Mouse (Mus musculus) heart, embryonic 14.5 days (tissue): Measurements from ENCODE around the gene Btbd18. TPM values are rescaled to one million over a fixed set of nuclear protein-coding genes. Genes with fewer than 3 reads are reported as not detected.

Experiments
- ATAC-seq: fragments of 200-750 bp; cut with Nextera tagmentation; 2 replicates; pipeline ENCODE4 v1.8.0; 2017; ENCODE audit warnings: low read depth, moderate TSS enrichment; ENCODE audit not compliant: insufficient number of reproducible peaks, insufficient read depth, low FRiP score
- H3K27ac ChIP-seq, 2 experiments: fragments of 200-500 bp in 1 of 2; fragments of 300-500 bp in 1 of 2; sonication (generic) in 1 of 2; replicated peaks in 1 of 2; 2 replicates each; pipeline ENCODE4 v1.5.1; 2012 to 2014; ENCODE audit warnings: low read depth in 2 of 2, low read length in 2 of 2, control low read depth in 1 of 2, mild to moderate bottlenecking in 1 of 2, mixed read lengths in 1 of 2; ENCODE audit not compliant: control insufficient read depth in 1 of 2, insufficient read depth in 1 of 2
- H3K27me3 ChIP-seq: fragments of 300-500 bp; sonication (generic); 2 replicates; pipeline ENCODE4 v1.6.1; 2014; ENCODE audit warnings: mild to moderate bottlenecking, low read length, control low read depth; ENCODE audit not compliant: control insufficient read depth, insufficient read depth
- H3K36me3 ChIP-seq: fragments of 300-500 bp; sonication (generic); 2 replicates; pipeline ENCODE4 v1.6.1; 2014; ENCODE audit warnings: mild to moderate bottlenecking, control low read depth, low read length, mixed read lengths; ENCODE audit not compliant: control insufficient read depth, insufficient read depth
- H3K4me1 ChIP-seq, 2 experiments: fragments of 200-500 bp in 1 of 2; fragments of 300-500 bp in 1 of 2; sonication (generic) in 1 of 2; 2 replicates each; pipeline ENCODE4 v1.6.1; 2012 to 2014; ENCODE audit warnings: low read length in 2 of 2, control low read depth in 1 of 2, mixed read lengths in 1 of 2; ENCODE audit not compliant: control insufficient read depth in 2 of 2, insufficient read depth in 2 of 2
- H3K4me2 ChIP-seq: fragments of 300-500 bp; sonication (generic); 2 replicates; pipeline ENCODE4 v1.6.1; 2014; ENCODE audit warnings: mild to moderate bottlenecking, low read length
- H3K4me3 ChIP-seq, 2 experiments: fragments of 200-500 bp in 1 of 2; fragments of 300-500 bp in 1 of 2; sonication (generic) in 1 of 2; 2 replicates each; pipeline ENCODE4 v1.5.1; 2012 to 2014; ENCODE audit warnings: low read length in 2 of 2, mild to moderate bottlenecking in 2 of 2, control low read depth in 1 of 2, low read depth in 1 of 2, moderate library complexity in 1 of 2; ENCODE audit not compliant: control insufficient read depth in 1 of 2, insufficient read depth in 1 of 2
- H3K9ac ChIP-seq: fragments of 300-500 bp; sonication (generic); 2 replicates; pipeline ENCODE4 v1.6.1; 2014; ENCODE audit warnings: mild to moderate bottlenecking, low read length
- H3K9me3 ChIP-seq: fragments of 300-500 bp; sonication (generic); 2 replicates; pipeline ENCODE4 v1.6.1; 2016; ENCODE audit warnings: low read length, control low read depth; ENCODE audit not compliant: control insufficient read depth
- WGBS: fragments of 180-500 bp; shearing (Covaris S2); extraction: QIAGEN DNeasy Blood & Tissue Kit; methylation state at CpG from one replicate; pipeline ENCODE4 v1.1.7; 2014; 5-methylcytosine and 5-hydroxymethylcytosine counted together
- polyA plus RNA-seq: library from polyadenylated mRNA; unstranded; fragments of >200 nt; fragmentation: Nextera tagmentation; extraction: Ambion mirVana; gene quantifications from 2 replicates; pipeline ENCODE4 v1.2.1, GENCODE M21; 2014

Gene Btbd18
- polyA plus RNA-seq, 1 experiment from 2014 or later = 0.11 TPM

- ATAC-seq = no peak
- Histone ChIP-seq H3K36me3 (peaks cover 65% of the 10 kb centered on the region), H3K9ac (no peak overlapping the region), H3K27ac (no peak overlapping the region), H3K4me2 (no peak overlapping the region), H3K27me3 (no peaks in the 10 kb centered on the region), H3K4me3 (no peak overlapping the region), H3K4me1 (peaks cover 12 to 57% of the 10 kb centered on the region in 2 experiments), H3K9me3 (no peaks in the 10 kb centered on the region)
- 90% methylated on average over 17 of the region's 17 CpGs for WGBS
Measured at GRCm38 (mm10) chr2:84624201-84624600, 34.7 kb upstream of the Btbd18 start.

DNA sequence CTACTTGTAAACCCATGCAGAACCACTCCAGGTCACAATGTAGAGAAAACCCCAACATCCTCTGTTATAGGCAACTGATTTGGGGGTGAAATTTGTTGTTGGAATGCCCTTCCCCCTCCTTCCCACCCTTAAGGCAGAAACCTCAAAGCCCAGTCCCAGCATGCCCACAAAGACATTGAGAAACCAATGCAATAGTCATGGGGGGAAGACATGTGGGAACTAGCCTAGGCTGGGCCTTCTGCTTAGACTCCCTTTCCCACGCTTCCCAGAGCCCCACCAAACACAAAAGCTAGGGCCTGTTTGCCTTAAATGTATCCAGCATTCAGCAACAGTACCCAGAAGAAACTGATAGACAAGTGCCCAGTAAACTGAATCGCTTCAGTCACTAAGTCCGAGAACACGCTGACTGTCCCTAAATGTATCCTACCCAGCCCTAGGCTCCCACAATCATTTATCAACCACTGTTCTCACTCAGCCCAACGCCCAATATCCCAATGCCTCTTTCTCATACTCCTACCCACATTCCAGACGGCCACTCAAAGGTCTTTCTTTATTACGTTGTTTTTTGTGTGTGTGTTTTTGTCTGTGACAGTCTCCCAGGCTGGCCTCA, 32.4 kb upstream of the Btbd18 start:
- Histone ChIP-seq H3K36me3 (peaks cover 46% of the 10 kb centered on the region), H3K4me2 (0 out of 2 replicates have a peak overlapping the region, but pooled peaks have one; percentile 9), H3K9ac (no peak overlapping the region), H3K4me3 (no peak overlapping the region), H3K9me3 (no peaks in the 10 kb centered on the region), H3K27me3 (no peaks in the 10 kb centered on the region), H3K4me1 (peaks cover 12 to 54% of the 10 kb centered on the region in 2 experiments), H3K27ac (peak overlapping the region in 1 of 2 experiments; percentile 61; a peak in 3 of 4 replicates)
- no peak for ATAC-seq
- WGBS = 51% methylated on average over 7 of the region's 7 CpGs

- Histone ChIP-seq H3K36me3 (peaks cover 40% of the 10 kb centered on the region), H3K4me3 (no peak overlapping the region), H3K9ac (peak overlapping the region; percentile 18; the same call in 1 of the 2 replicates), H3K4me1 (peaks cover 14 to 59% of the 10 kb centered on the region in 2 experiments), H3K27ac (peak overlapping the region; percentile 51 to 61), H3K4me2 (peak overlapping the region; percentile 27), H3K27me3 (no peaks in the 10 kb centered on the region), H3K9me3 (no peaks in the 10 kb centered on the region)
- WGBS = 19% methylated on average over 3 of the region's 3 CpGs
- ATAC-seq = no peak
Measured at GRCm38 (mm10) chr2:84627036-84627435, 31.8 kb upstream of the Btbd18 start.

DNA sequence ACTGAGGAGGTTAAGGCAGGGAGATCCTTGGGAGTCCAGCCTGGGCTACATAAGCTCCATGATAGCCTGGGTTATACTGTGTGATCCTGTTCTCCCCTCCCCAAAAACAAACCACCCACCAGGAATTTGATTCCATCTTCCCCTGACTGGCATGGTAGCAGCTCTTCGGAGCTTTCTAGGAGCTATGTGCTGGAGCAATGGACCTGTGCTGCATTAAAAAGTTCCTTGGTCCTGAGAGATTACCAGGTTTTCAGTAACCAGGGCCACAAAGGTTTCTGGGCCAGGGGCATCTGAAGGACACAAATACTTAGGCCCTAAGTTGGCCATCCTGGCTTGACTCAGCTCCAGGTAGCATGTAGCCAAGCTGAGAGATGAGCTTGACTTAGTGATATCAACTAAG, 26.9 kb upstream of the Btbd18 start:
- WGBS = 90% methylated on average over 1 of the region's 1 CpGs
- Histone ChIP-seq H3K4me1 (peaks cover 31 to 74% of the 10 kb centered on the region in 2 experiments), H3K4me2 (peak overlapping the region; percentile 60; the same call in 1 of the 2 replicates), H3K27me3 (no peaks in the 10 kb centered on the region), H3K9me3 (no peaks in the 10 kb centered on the region), H3K4me3 (no peak overlapping the region), H3K36me3 (peaks cover 7% of the 10 kb centered on the region), H3K9ac (no peak overlapping the region), H3K27ac (peak overlapping the region; percentile 91 to 95; a peak in 3 of 4 replicates)
- ATAC-seq = no peak

- Histone ChIP-seq H3K36me3 (peaks cover 7% of the 10 kb centered on the region), H3K27me3 (no peaks in the 10 kb centered on the region), H3K4me2 (peak overlapping the region; percentile 60), H3K4me1 (peaks cover 32 to 74% of the 10 kb centered on the region in 2 experiments), H3K9me3 (no peaks in the 10 kb centered on the region), H3K9ac (peak overlapping the region; percentile 55), H3K27ac (peak overlapping the region; percentile 91 to 95), H3K4me3 (no peak overlapping the region)
- ATAC-seq = no peak
- 2% methylated on average over 3 of the region's 3 CpGs for WGBS
Measured at GRCm38 (mm10) chr2:84632999-84633398, 25.9 kb upstream of the Btbd18 start.

- H3K9me3 ChIP-seq = no peaks in the 10 kb centered on the region
- WGBS = 20% methylated on average over 4 of the region's 4 CpGs
- peaks cover 34 to 76% of the 10 kb centered on the region in 2 experiments for H3K4me1 ChIP-seq
- H3K4me3 ChIP-seq = peak overlapping the region in 1 of 2 experiments; percentile 7; a peak in 1 of 4 replicates
- H3K36me3 ChIP-seq = peaks cover 5% of the 10 kb centered on the region
- H3K27ac ChIP-seq = peak overlapping the region; percentile 89 to 95
- peak overlapping the region; percentile 60 for H3K4me2 ChIP-seq
- no peaks in the 10 kb centered on the region for H3K27me3 ChIP-seq
- peak overlapping the region; percentile 70 for H3K9ac ChIP-seq
- no peak for ATAC-seq
Measured at GRCm38 (mm10) chr2:84634006-84634405, 24.9 kb upstream of the Btbd18 start.

DNA sequence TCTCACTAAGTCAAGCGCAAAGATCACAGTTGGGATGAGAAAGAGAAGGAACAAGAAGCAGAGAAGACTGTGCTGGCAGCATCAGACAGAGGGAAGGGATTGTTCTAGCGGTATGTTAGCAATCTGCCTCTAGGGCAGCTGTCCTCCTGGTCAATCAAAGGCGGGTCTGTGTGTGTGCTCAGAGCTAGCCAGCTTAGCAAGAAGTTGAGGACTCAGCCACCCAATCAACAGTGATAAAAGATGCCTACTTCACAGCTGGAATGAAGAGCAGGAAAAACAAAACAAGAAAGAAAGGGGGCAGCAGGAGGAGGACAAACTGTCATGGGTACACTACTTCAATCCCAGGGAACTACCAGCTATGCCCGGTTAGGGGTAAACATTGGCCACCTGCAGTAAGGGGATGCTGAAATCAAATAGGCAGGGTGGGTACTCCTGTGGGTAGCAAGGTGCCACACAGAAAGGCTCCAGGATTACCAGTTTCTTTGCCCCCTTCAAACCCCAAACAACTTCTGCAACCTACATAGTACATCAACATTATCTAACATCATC, 23.9 kb upstream of the Btbd18 start:
- Histone ChIP-seq H3K4me1 (peaks cover 34 to 82% of the 10 kb centered on the region in 2 experiments), H3K27me3 (no peaks in the 10 kb centered on the region), H3K4me2 (peak overlapping the region; percentile 60), H3K9ac (peak overlapping the region; percentile 70), H3K4me3 (peak overlapping the region; percentile 6 to 13; a peak in 3 of 4 replicates), H3K36me3 (no peaks in the 10 kb centered on the region; the same call in 1 of the 2 replicates), H3K9me3 (no peaks in the 10 kb centered on the region), H3K27ac (peak overlapping the region; percentile 89 to 95)
- no peak for ATAC-seq
- 10% methylated on average over 4 of the region's 4 CpGs for WGBS
